Mouse (Mus musculus) 416B (cell line): Measurements from ENCODE around the gene Gpr171.
A peak's percentile ranks its signal among the peaks of the same experiment; 100 is the strongest.
"Not testable (repeated sequence)": the region's sequence is repeated elsewhere in the genome, so short reads cannot be mapped to it uniquely, and the experiment has no call there.

Experiments
- DNase-seq: peaks from one replicate; pipeline ENCODE4 v3.0.0; 2011; ENCODE audit warnings: low read depth

Gpr171 gene

GRCm38 (mm10) chr3:59113973-59114517 lies 12.4 kb upstream of the Gpr171 start:
- DNase-seq: peak; percentile 100

GRCm38 (mm10) chr3:59113291-59113690 lies 11.7 kb upstream of the Gpr171 start:
- DNase-seq: not testable (repeated sequence)

- DNase-seq: no peak
Observed at GRCm38 (mm10) chr3:59111944-59112343, 10.3 kb upstream of the Gpr171 start.

- not testable (repeated sequence) for DNase-seq
Observed at GRCm38 (mm10) chr3:59109834-59110233, 8.2 kb upstream of the Gpr171 start.

- DNase-seq: no peak
Observed at GRCm38 (mm10) chr3:59107439-59107838, 5.8 kb upstream of the Gpr171 start.

GRCm38 (mm10) chr3:59104462-59104861 lies 2.8 kb upstream of the Gpr171 start:
- DNase-seq: peak; percentile 65

GRCm38 (mm10) chr3:59102146-59102545 lies 525 bp upstream of the Gpr171 start:
- DNase-seq: no peak

- DNase-seq: peak; percentile 84
Observed at GRCm38 (mm10) chr3:59098540-59098939, 3.1 kb downstream of the Gpr171 start.

- no peak for DNase-seq
Observed at GRCm38 (mm10) chr3:59097421-59097820, 4.2 kb downstream of the Gpr171 start.

GRCm38 (mm10) chr3:59092702-59093101 lies 8.9 kb downstream of the Gpr171 start:
- no peak for DNase-seq

- peak; percentile 92 for DNase-seq
Observed at GRCm38 (mm10) chr3:59080919-59081318, 20.7 kb downstream of the Gpr171 start.

- DNase-seq: peak; percentile 63
Observed at GRCm38 (mm10) chr3:59080293-59080916, 21.2 kb downstream of the Gpr171 start.

- DNase-seq: peak; percentile 98
Observed at GRCm38 (mm10) chr3:59079327-59079726, 22.3 kb downstream of the Gpr171 start.

GRCm38 (mm10) chr3:59078585-59078984 lies 23.0 kb downstream of the Gpr171 start:
- no peak for DNase-seq

- peak; percentile 62 for DNase-seq
Observed at GRCm38 (mm10) chr3:59077278-59077677, 24.3 kb downstream of the Gpr171 start.

- DNase-seq: peak; percentile 58
Observed at GRCm38 (mm10) chr3:59069071-59069470, 32.5 kb downstream of the Gpr171 start.

GRCm38 (mm10) chr3:59066558-59067294 lies 34.9 kb downstream of the Gpr171 start:
- peak; percentile 32 for DNase-seq

- DNase-seq: no peak
Observed at GRCm38 (mm10) chr3:59065937-59066336, 35.7 kb downstream of the Gpr171 start.

GRCm38 (mm10) chr3:59063431-59063830 lies 38.2 kb downstream of the Gpr171 start:
- peak; percentile 52 for DNase-seq

GRCm38 (mm10) chr3:59062141-59062540 lies 39.5 kb downstream of the Gpr171 start:
- no peak for DNase-seq

GRCm38 (mm10) chr3:59060131-59060530 lies 41.5 kb downstream of the Gpr171 start:
- no peak for DNase-seq

GRCm38 (mm10) chr3:59059022-59059541 lies 42.5 kb downstream of the Gpr171 start:
- peak; percentile 89 for DNase-seq
